Mouse (Mus musculus): ENCODE measurements around the gene Slc22a15.

DNA sequence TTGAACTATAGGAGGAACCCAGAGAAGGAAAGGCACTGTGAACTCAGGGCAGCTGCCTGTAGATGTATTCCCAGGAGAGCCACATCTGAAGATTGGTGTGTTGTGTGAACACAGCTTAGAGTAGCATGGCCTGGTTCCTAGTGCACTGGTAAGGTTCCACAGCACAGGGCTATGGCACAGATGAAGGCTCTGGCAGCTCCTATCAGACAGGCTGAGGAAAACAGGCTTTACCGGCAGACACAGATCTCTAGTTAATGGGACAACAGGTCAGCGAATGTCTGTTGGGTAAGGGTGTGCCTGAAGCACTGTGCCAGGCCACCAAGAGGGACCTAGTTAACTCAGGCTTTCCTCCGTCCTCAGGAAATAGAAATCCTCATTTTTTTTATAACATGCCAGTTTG is 87.3 kb downstream of the Slc22a15 start:
- TF ChIP-seq CTCF (IDR thresholded peaks at IDR 0.05; ENCODE audit: low read depth): no peak
- no peak for TF ChIP-seq EP300 (optimal IDR thresholded peaks at IDR 0.05)
